Mouse (Mus musculus) liver, embryonic 14.5 days (tissue): Measurements from ENCODE around the gene Wasf2.

Experiments
- CTCF ChIP-seq: IDR thresholded peaks from 2 replicates; pipeline ENCODE4 v1.5.1; 2016; ENCODE audit warnings: antibody characterized with exemption, low read depth, control low read depth
- EP300 ChIP-seq: IDR thresholded peaks from 2 replicates; pipeline ENCODE4 v1.6.1; 2016; ENCODE audit warnings: antibody characterized with exemption, low read depth

DNA sequence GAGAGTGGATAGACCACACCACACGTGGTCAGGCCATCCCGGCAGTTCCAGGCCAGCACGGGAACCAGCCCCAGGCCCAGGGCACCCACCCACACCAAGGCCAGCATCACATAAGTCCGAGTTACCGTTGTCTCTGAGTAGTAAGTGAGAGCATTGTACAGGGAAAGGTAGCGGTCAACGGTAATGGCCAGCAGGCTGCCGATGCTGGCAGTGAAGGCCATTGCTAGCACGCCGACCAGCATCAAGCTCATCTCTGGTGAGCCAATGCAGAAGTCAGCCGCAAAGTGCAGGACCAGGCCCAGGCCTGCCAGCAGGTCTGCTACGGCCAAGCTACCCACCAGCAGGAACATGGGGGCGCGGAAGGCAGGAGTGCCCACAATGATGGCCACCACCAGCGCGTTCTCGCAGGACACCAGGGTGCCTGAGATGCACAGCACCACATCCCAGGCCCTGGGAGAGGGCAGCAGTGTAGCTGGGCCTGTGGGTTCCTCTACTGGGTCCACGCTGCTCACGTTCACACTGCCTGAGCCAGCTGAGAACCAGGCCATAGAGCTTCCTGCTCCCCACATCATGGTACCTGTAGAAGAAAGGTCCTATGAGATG is 80.6 kb downstream of the Wasf2 start:
- no peak for TF ChIP-seq CTCF
- TF ChIP-seq EP300: no peak
